Mouse (Mus musculus): ENCODE data around the gene Arhgap5. TPM values are rescaled to one million over a fixed set of nuclear protein-coding genes. Genes with fewer than 3 reads are reported as not detected.

The Arhgap5 gene
- polyA plus RNA-seq, 1 experiment from 2014 or later, result 53.3 TPM

DNA sequence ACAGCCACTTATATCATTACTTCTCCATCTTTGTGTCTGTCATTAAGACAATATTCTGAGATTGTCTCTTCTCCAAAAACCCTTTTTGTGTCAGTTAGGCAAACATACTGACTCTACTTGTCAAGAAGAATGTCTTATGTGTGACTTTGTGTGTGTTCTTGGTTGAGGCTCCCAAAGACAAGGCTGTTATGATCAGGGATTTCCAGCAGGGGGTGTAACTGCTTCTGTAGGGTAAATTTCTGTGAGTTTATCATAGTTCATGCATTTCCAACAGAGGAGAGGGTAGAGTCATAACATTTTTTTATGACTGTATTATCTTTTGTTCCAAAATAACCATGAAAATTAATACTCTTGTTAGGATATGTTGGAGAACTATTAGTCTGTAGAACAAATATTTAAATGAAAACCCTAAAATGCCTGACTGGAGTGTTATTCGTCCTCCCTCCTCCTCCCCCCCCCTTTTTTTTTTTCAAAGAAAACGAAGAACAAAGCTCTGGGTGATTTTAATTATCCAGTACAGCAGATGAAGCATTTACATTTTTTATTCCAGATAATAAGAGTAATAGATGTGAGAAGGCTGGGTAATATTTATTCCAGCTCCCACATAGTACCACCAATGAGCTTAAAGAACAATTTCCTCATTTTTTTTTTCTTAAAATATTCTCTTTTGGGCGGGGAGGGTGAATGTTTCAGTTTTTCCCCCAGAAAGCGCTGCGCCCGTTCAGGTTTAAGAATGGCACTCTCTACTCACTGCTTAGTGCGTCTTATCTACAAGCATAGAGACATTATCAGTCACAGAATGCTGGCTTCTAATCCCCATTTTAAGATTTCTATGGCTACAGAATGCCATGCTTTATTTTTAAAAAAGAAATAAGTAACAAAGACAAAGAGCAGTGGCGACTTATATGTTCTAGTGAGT, 2.6 kb upstream of the Arhgap5 start:
- H3K27ac ChIP-seq (ENCODE audit: low read depth), result no peak overlapping the region
- no peak for ATAC-seq (ENCODE audit: insufficient read depth)
- TF ChIP-seq CTCF (IDR thresholded peaks at IDR 0.05; ENCODE audit: low read depth), result peak; percentile 45

DNA sequence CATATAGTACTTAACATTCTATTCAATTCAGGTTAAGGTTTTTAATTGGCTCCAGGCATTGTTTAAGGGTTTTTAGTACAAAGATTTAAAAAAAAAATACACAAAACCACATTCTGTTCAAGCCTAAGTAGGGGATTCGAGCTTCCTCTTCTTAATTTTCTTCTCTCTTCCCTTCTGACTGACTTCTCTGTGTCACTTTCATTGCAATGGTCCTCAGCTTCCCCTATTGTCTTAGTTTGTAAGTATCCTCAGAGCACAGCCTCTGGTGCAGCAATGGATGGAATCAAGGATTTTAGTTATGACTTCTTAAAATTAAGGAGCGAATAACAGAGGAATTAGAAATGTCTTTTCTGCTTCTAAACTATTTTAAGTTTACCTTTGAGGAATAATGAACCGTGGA, 1.6 kb upstream of the Arhgap5 start:
- ATAC-seq (ENCODE audit: insufficient read depth) (no peak), DNase-seq (no peak)
- H3K27ac ChIP-seq (ENCODE audit: low read depth), result peak overlapping the region; percentile 100

More for the DNA sequence above, 2.6 kb upstream of the Arhgap5 start:
- Histone ChIP-seq H3K4me3 (ENCODE audit: low read depth, low read length) (no peak overlapping the region), H3K4me1 (ENCODE audit: insufficient read depth) (no peaks in the 10 kb centered on the region), H3K36me3 (ENCODE audit: insufficient read depth) (no peaks in the 10 kb centered on the region), H3K9me3 (ENCODE audit: low read depth, low read length) (no peaks in the 10 kb centered on the region), H3K4me2 (no peak overlapping the region), H3K27me3 (ENCODE audit: insufficient read depth, low read length) (no peaks in the 10 kb centered on the region), H3K9ac (no peak overlapping the region)
- WGBS, result 70% methylated on average over 8 of the region's 8 CpGs
- peak; percentile 50 for DNase-seq

DNA sequence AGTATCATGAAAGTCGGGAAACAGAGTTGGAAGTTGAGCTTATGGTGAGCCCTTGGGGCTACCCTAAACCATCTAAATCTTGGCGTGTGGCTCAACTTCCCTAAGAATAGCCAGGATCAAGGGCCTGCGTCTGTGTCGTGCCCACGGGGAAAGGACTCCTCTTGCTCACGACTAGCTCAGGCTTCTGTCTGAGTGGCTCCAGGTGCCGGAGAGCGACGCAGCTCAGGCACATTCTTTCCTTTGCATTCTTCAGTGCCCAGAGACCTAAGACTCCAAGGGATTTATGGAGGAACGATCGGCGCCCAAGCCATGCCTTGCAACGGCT, 679 bp upstream of the Arhgap5 start:
- peak overlapping the region; percentile 70 for H3K9ac ChIP-seq
- under 1% methylated on average over 13 of the region's 13 CpGs for WGBS
- H3K27me3 ChIP-seq (ENCODE audit: insufficient read depth, low read length), result no peaks in the 10 kb centered on the region
- H3K4me1 ChIP-seq (ENCODE audit: insufficient read depth), result no peaks in the 10 kb centered on the region; the same call in 1 of the 2 replicates
- ATAC-seq (ENCODE audit: insufficient read depth), result peak; percentile 67
- no peak for TF ChIP-seq CTCF (IDR thresholded peaks at IDR 0.05; ENCODE audit: low read depth)
- peak overlapping the region; percentile 98 for H3K4me3 ChIP-seq (ENCODE audit: low read depth, low read length)
- no peak for DNase-seq
- no peaks in the 10 kb centered on the region for H3K36me3 ChIP-seq (ENCODE audit: insufficient read depth)
- H3K4me2 ChIP-seq, result peak overlapping the region; percentile 69
- no peaks in the 10 kb centered on the region for H3K9me3 ChIP-seq (ENCODE audit: low read depth, low read length)
- H3K27ac ChIP-seq (ENCODE audit: low read depth), result peak overlapping the region; percentile 100

More for the DNA sequence above, 1.6 kb upstream of the Arhgap5 start:
- no peak overlapping the region for H3K4me3 ChIP-seq (ENCODE audit: low read depth, low read length)
- H3K4me1 ChIP-seq (ENCODE audit: insufficient read depth), result no peaks in the 10 kb centered on the region; the same call in 1 of the 2 replicates
- H3K9me3 ChIP-seq (ENCODE audit: low read depth, low read length), result no peaks in the 10 kb centered on the region
- no peak for TF ChIP-seq CTCF (IDR thresholded peaks at IDR 0.05; ENCODE audit: low read depth)
- H3K4me2 ChIP-seq, result peak overlapping the region; percentile 69
- no peak overlapping the region for H3K9ac ChIP-seq
- H3K36me3 ChIP-seq (ENCODE audit: insufficient read depth), result no peaks in the 10 kb centered on the region
- WGBS, result 59% methylated on average over 3 of the region's 3 CpGs
- no peaks in the 10 kb centered on the region for H3K27me3 ChIP-seq (ENCODE audit: insufficient read depth, low read length)

DNA sequence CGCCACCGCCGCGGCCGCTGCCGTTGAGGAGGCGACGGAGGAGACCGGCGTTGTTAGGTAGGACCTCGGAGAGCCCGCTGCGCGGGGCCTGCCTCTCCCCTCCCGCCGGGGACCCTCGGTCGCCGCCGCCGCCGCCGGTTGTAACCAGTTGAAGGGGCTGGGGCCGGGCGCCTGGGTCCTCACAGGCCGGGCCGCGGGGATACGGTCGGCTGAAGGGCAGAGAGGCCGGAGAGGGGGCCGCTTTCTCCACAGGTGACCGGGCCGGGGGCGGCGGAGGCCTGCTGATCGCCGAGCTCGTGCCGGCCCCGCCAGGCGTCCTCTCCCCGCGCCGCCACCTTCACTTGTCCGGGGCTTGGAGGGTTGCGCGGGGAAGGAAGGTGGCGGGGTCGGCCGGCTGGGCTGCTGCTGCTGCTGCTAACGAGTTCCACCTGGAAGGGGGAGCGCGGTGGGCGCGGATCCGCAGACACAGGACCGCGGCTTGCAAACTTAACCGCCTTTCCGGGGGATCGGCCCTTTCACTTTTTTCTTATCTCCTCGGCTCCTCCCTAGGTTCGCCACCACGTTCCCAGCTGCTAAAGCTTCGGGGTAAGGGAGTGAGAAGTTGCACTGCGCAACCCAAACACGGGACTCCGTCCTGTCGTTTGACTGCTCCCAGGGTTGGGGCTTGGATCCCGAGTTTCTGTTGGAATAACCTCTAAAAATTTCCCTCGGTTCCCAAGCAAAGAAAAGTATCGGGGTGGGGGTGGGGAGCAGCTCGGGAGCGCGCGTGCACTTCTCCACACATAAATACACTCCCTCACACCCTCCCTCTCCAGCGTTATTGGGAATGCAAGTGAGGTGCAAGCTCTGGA, 784 bp downstream of the Arhgap5 start:
- H3K4me2 ChIP-seq, result peak overlapping the region; percentile 69
- H3K27me3 ChIP-seq (ENCODE audit: insufficient read depth, low read length), result no peaks in the 10 kb centered on the region
- ATAC-seq (ENCODE audit: insufficient read depth) (peak; percentile 21), DNase-seq (peak; percentile 64)
- WGBS, result under 1% methylated on average over 61 of the region's 78 CpGs
- H3K9ac ChIP-seq, result peak overlapping the region; percentile 99
- peak overlapping the region; percentile 98 for H3K4me3 ChIP-seq (ENCODE audit: low read depth, low read length)
- no peaks in the 10 kb centered on the region; the same call in 1 of the 2 replicates for H3K4me1 ChIP-seq (ENCODE audit: insufficient read depth)
- H3K27ac ChIP-seq (ENCODE audit: low read depth), result peak overlapping the region; percentile 100
- 0 out of 2 replicates have a peak, but pooled peaks cover 3% of the 10 kb centered on the region for H3K36me3 ChIP-seq (ENCODE audit: insufficient read depth)
- H3K9me3 ChIP-seq (ENCODE audit: low read depth, low read length), result no peaks in the 10 kb centered on the region
- TF ChIP-seq CTCF (IDR thresholded peaks at IDR 0.05; ENCODE audit: low read depth), result no peak

DNA sequence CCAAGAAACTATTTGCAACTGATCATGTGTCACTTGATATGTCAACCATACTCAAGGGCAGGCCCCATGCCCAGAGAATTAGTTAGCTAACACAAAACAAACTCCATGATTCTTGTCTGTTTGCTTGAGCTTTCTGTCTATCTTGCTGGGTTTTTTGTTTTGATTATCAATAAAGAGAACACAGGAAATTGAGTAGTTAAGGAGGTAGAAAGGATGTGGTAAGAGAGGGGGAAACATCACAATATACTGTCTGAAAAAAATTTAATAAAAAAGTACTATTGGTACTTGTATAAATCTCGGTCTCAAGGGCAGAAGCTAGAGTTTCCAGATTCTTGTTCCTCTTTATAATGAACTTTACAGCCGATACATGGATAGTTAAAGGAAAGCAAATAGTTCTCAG, 20.9 kb downstream of the Arhgap5 start:
- no peaks in the 10 kb centered on the region for H3K27me3 ChIP-seq (ENCODE audit: insufficient read depth, low read length)
- H3K4me3 ChIP-seq (ENCODE audit: low read depth, low read length), result no peak overlapping the region
- no peaks in the 10 kb centered on the region for H3K4me1 ChIP-seq (ENCODE audit: insufficient read depth)
- H3K9ac ChIP-seq, result no peak overlapping the region
- peaks cover 3% of the 10 kb centered on the region; the same call in 1 of the 2 replicates for H3K36me3 ChIP-seq (ENCODE audit: insufficient read depth)
- DNase-seq (no peak), ATAC-seq (ENCODE audit: insufficient read depth) (no peak)
- TF ChIP-seq CTCF (IDR thresholded peaks at IDR 0.05; ENCODE audit: low read depth), result no peak
- no peaks in the 10 kb centered on the region for H3K9me3 ChIP-seq (ENCODE audit: low read depth, low read length)
- H3K4me2 ChIP-seq, result no peak overlapping the region
- no peak overlapping the region for H3K27ac ChIP-seq (ENCODE audit: low read depth)
- 84% methylated on average over 2 of the region's 2 CpGs for WGBS

DNA sequence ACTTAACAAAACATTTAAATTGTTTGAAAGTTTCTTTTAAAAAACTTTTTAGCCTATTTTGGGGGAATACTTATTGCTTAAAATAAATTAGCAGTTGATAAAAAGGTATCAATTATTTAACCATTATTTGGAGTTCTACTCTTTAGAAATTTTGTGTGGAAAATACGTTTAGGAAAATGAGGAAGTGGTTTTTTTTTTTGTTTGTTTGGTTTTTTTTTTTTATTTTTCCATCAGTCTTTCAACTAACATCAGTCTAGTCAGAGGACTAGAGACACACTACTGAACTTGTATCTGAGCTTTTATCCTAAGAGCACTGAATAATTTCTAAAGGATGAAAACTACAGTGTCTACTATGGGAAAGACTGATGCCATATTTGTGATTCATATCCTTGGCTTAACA, 21.7 kb downstream of the Arhgap5 start:
- no peaks in the 10 kb centered on the region for H3K9me3 ChIP-seq (ENCODE audit: low read depth, low read length)
- no peaks in the 10 kb centered on the region for H3K4me1 ChIP-seq (ENCODE audit: insufficient read depth)
- no peak overlapping the region for H3K4me2 ChIP-seq
- no peak overlapping the region for H3K27ac ChIP-seq (ENCODE audit: low read depth)
- 0 out of 2 replicates have a peak, but pooled peaks cover 3% of the 10 kb centered on the region for H3K36me3 ChIP-seq (ENCODE audit: insufficient read depth)
- ATAC-seq (ENCODE audit: insufficient read depth) (no peak), DNase-seq (no peak)
- H3K9ac ChIP-seq, result no peak overlapping the region
- H3K4me3 ChIP-seq (ENCODE audit: low read depth, low read length), result no peak overlapping the region
- no peak for TF ChIP-seq CTCF (IDR thresholded peaks at IDR 0.05; ENCODE audit: low read depth)
- no peaks in the 10 kb centered on the region for H3K27me3 ChIP-seq (ENCODE audit: insufficient read depth, low read length)
- WGBS, result 74% methylated on average over 1 of the region's 1 CpGs

DNA sequence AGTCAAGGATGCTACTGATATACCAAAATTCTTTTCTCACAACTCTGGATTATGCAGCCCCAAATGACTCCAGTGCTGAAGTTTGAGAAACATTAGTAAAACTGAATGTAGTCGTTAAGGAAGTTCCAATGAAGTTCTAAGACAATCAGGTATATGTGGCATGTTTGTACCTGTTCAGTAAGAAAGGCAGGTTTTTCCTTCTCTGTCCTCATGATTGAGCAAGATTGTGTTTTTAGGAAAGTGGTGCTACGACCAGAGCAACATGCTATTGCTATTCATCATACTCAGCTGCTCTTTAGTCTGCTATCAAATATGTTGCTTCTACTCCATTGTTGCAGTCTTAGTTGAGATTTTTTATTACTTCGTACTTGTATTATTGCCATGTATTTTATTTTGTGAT, 26.0 kb downstream of the Arhgap5 start:
- no peaks in the 10 kb centered on the region for H3K4me1 ChIP-seq (ENCODE audit: insufficient read depth)
- H3K9ac ChIP-seq, result no peak overlapping the region
- no peak overlapping the region for H3K4me3 ChIP-seq (ENCODE audit: low read depth, low read length)
- ATAC-seq (ENCODE audit: insufficient read depth) (no peak), DNase-seq (no peak)
- H3K36me3 ChIP-seq (ENCODE audit: insufficient read depth), result no peaks in the 10 kb centered on the region
- no peaks in the 10 kb centered on the region for H3K9me3 ChIP-seq (ENCODE audit: low read depth, low read length)
- 90% methylated on average over 3 of the region's 3 CpGs for WGBS
- H3K27ac ChIP-seq (ENCODE audit: low read depth), result no peak overlapping the region
- no peak for TF ChIP-seq CTCF (IDR thresholded peaks at IDR 0.05; ENCODE audit: low read depth)
- no peak overlapping the region for H3K4me2 ChIP-seq
- H3K27me3 ChIP-seq (ENCODE audit: insufficient read depth, low read length), result no peaks in the 10 kb centered on the region
